Mouse (Mus musculus): Measurements from ENCODE around the gene Polr2h.

Gene Polr2h

DNA sequence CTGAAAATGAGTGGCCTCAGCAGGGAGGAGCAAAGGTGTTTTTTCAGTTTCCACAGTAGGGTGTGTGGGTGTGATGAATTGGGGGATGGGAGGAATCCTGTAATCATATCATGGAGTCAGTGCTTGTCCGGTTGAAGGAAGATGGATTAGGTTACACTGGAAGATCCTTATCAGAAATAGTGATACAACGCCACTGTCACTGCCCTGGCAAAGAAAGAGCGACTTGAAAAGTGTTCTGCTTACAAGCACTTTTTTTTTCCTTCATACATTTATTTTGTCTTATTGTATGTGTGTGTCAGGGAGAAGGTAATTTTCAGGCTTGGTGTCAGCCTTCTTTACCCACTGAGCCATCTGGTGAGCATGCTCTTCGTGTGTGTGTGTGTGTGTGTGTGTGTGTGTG is 5.3 kb downstream of the Polr2h start:
- no peak for DNase-seq (ENCODE audit: low spot score)

DNA sequence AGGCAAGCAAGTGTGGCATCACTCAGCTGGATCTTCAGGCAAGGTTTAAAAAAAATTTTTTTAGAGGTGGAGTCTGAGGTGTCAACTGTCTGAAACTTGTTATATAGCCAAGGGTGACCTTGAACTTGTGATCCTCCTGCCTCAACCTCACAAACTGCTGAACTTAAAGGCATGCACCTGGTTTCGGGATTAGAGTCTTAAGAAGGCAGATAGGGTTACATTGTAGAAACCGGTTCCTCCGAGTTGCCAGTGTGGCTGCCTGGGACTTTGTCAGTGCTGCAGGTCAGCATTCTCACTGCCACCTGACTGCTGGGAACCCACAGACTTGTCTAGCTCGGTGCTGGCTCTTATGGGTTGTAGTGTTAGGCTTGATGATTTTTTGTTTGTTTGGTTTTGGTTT is 5.8 kb downstream of the Polr2h start:
- DNase-seq (ENCODE audit: low spot score) = no peak

DNA sequence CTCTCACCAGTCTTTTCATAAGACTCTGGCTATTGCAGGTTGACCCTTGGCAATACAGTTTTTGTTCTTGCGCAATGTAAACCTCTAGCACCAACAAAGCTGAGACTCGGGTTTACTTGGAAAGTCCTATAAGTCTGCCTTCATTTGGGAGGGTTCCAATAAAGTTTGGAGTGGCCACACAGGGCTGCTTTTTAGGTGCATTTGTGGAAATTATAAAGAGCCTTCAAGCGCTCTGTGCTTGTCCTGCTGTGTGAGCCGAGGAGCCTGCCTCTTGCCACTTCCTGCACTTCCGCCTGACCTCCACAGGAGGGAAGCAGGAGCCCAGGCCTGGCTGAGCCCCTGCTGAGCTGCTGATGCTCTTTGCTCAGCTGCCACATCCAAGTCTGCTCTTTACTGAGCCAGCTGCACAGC is 6.9 kb downstream of the Polr2h start:
- peak; percentile 61 for DNase-seq (ENCODE audit: low spot score)

DNA sequence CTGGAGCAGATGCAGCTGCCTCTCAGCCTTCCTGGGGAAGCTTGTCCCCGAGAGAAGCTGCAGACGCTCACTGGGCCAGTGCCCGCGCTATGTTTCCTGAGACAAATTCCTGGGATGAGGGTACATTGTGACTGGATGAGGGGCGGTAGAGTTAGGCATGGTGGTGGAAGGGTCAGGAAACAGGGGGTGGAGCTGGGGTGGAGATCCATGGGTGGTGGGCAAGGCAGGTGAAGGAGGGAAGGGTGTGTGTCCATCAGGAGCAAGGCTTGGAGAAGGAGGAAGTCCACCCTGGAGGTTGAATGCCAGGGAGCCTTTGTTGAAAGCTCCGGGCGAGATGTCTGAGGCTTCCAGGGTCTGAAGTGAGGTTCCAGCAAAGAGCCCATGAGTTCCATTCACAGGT is 7.9 kb downstream of the Polr2h start:
- DNase-seq (ENCODE audit: low spot score) = no peak

DNA sequence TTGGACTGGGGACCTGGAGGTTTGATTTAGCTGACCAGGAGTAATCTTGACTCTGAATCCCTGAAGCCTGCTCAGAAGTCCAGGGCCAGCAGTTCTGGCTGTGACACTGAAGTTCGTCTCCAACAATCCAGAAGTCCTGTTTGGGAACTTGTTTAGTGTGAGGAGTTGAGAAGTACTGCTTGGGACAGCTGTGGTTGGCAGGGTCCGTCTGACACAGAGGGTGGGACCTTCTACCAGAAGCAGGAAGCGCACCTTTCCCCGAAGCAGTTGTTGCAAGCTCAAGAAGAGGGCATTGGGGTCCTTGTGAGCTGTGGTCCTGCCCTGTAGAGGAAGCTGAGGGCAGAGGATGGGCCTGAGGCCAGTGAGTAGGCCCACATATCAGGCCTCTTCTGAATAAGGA is 8.3 kb downstream of the Polr2h start:
- no peak for DNase-seq (ENCODE audit: low spot score)

DNA sequence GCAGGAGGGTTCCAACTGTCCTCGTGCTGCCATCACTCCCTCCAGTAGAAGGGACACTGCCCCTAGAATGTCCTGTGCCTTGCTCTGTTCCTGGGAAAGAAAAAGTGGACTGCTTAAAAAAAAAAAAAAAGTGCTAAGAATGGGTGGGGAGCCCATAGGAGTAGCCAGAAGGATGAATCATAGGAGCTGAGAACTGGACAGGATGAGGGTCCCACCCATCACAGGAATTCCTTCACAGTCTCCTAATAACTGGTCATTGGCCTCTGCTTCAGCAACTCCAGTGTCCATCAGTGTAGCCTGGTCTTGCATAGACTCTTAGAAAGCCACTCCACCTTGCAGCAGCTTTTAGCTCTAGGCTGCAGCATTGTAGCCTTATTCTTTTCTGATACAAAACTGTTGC is 8.9 kb downstream of the Polr2h start:
- no peak for DNase-seq (ENCODE audit: low spot score)

DNA sequence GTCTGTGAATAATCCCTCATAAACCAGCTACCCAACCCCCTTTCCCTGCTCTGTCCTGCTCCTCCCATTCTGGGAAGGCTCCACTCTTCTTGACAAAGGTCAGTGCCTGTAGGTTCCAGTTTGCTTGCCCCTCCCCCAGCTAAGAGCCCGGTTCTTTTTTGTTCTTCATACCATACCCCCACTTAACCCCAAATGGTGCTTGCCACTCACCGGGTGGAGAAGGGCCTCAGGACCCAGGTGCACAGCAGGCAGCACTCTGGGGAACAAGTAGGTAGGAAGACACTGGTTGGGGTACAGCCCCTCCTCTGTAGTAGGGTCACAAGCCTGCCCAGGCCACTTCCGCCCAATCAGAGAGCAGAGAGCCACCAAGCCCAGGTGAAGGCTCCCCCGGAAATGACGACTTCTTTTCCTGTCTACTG is 12.8 kb downstream of the Polr2h start:
- DNase-seq (ENCODE audit: low spot score) = no peak

DNA sequence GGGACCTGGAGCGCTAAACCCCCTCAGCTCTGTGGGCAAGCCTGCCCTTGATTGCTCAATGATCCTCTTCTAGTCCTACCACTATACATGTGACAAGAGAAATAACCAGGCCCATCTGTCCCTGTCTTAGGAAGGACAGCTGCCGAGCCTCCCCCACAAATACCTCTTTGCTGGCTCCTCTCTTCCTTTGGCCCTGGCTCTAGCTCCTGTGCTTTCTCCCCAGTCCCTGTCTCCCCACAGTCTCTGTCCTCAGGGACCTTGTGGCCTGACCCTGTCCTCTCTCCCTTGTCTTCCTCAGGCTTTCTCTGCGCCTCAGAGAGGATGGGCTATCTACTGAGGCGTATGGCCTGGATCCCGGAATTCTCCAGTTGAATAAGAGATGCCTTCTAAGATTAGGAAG is 14.2 kb downstream of the Polr2h start:
- no peak for DNase-seq (ENCODE audit: low spot score)

DNA sequence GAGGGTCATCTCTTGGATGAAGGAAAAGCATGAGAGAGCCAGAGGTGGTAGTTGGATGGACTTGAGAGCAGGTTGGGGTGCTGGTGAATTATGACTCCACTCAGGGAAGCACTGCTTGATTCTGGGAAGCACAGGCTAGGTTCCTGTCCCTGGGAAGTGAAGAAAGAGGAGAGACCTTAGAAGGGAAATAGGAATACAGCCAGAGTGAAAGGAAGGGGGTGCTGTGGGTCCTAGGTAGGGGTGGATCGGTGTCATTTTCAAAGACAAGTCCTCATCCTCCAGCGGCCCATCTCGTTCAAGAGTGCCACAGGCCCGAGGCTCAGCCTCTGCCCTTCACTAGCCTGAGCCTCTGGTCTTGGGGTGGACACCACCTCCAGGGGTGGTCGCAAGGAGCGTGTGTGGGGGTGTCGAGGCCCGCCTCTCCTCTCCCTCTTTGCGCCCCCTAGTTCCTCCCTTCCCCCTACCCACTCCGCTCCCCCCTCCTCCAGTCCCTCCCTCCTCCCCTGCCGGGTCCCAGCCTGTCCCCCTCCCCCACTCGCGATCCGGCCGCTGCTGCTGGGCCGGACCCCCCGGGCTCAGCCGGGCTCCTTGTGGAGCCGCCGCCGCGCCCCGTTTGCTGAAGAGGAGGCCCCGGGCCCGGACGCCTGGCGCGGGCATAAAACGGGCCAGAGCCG is 14.9 kb downstream of the Polr2h start:
- DNase-seq (ENCODE audit: low spot score) = no peak

DNA sequence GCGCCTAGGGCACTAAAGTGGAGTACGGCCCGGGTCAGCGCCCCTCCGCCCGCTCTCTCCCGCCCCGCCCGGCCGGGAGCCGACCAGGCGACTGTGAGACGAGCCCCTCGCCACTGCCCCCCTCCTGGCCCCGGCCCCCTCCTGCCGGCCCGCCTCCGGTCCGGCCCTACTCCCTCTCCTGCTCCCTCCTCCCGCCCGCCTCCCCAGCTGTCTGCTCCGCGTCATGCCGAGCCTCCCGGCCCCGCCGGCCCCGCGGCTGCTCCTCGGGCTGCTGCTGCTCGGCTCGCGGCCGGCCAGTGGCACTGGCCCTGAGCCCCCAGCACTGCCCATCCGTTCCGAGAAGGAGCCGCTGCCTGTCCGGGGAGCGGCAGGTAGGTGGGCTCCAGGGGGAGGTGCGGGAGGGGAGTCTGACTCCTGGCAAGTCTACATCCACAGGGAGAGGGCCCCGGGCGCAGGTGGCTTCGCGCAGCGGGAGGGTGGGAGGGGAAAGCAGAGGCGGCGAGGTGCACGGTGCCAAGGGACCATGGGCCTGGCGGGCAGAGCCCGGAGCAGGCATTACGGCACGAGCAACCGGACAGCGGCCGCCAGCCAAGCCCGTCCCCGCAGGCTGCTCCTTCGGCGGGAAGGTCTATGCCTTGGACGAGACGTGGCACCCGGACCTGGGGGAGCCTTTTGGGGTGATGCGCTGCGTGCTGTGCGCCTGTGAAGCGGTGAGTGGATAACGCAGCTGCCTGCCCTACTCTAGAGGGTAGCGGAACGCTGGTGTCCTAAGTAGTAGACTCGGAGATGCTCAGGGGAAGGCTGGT is 15.7 kb downstream of the Polr2h start, which contains the start of gene Chrd:
Gene Chrd (plus strand): TSS at position 203 of the 806 bp plus-strand sequence.
- DNase-seq (ENCODE audit: low spot score) = peak; percentile 51

DNA sequence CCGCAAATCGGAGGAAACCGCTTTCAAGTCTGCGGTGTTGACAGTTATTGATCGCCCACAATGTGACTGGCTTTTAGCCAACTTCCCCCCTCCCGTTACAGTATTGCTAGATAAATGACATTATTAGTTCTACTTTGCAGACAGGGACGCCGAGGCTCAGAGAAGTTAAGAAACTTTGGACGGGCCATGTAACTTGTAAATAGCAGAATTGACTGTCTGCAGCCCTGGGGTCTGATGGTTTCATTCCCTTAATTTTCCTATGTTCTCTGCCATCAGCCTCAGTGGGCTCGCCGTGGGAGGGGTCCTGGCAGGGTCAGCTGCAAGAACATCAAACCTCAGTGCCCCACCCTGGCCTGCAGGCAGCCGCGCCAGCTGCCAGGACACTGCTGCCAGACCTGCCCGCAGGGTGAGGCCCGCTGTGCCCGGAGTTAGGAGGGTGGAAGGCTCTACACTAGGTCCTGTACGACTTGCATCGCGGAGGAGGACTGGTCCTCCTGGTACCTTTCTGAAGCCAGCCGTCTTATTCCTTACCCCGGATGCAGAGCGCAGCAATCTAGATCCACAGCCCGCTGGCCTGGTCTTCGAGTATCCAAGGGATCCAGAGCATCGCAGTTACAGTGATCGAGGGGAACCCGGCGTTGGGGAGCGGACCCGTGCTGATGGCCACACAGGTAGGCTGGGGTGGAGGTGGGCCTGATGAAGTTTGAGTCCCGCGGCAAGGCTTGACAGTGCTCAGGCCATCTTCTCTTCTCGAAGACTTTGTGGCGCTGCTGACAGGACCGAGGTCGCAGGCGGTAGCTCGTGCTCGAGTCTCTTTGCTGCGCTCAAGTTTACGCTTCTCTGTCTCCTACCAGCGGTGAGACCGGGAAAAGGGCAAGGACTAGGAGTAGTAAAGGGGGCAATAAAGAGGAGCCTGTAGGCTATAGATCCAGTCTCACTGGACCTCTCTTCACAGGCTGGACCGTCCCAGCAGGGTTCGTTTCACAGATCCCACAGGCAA is 16.6 kb downstream of the Polr2h start, which contains the start of gene Thpo:
Gene Thpo (minus strand): TSS at position 781 of the 1,000 bp plus-strand sequence.
- no peak for DNase-seq (ENCODE audit: low spot score)

DNA sequence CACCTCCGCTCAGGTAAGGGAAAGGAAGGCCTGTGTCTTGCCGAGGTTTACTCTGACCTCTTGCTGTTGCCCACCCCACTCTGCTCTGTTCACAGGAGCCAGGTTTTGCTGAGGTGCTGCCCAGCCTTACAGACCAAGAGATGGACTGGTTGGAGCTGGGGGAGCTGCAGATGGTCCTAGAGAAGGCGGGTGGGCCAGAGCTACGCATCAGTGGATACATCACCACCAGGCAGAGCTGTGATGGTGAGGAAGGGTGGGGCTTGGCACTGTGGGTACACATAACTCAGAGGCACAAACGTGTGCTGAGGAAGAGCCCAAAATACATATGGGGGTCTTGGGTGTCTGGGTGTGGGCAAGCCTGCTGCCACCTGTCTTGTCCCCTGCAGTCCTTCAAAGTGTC is 18.2 kb downstream of the Polr2h start:
- DNase-seq (ENCODE audit: low spot score) = no peak

DNA sequence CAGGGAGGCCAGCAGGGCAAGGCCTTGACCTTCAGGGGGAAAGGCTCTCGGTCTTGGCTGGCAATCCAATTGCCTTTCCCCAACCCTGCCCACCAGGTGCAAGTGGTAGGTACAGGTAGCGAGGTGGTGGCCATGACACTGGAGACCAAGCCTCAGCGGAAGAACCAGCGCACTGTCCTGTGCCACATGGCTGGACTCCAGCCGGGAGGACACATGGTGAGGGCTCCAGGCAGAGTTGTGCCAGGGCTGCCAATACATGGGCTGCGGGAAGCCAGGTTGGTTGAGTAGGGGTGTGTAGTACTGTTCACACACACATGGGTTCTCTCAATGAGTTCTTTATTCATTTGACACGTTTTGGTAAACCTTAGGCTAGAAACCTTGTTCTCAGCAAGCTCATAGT is 18.7 kb downstream of the Polr2h start:
- DNase-seq (ENCODE audit: low spot score) = no peak

DNA sequence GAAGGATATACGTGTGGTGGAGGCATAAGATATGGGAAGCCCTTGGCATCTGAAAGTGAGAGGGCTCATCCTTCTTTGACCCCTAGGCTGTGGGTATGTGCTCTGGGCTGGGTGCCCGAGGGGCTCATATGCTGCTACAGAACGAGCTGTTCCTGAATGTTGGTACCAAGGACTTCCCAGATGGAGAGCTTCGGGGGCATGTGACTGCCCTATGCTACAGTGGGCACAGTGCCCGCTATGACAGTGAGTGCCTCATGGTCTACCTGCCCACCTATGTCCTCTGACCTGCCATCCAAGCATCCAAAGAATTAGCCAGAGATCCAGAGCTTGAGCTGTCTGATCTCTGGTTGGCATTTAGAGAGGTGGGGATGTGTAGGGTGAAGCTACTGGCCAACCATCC is 19.4 kb downstream of the Polr2h start:
- no peak for DNase-seq (ENCODE audit: low spot score)

DNA sequence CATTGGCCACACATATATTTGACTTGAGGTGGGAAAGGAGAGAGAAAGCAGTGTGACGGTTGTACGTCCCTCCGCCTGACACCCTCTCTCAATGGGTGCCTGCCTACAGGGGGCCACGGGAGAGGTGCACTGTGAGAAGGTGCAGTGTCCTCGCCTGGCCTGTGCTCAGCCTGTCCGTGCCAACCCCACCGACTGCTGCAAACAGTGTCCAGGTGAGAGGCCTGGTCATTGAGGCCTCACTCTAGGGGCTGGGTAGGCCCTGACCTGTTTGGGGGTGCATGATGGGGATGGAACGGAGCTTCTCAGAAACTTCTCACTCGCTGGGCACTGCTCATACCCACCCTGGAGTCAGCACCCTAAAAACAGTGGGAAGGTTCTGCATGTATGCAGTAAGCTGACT is 22.4 kb downstream of the Polr2h start:
- no peak for DNase-seq (ENCODE audit: low spot score)

DNA sequence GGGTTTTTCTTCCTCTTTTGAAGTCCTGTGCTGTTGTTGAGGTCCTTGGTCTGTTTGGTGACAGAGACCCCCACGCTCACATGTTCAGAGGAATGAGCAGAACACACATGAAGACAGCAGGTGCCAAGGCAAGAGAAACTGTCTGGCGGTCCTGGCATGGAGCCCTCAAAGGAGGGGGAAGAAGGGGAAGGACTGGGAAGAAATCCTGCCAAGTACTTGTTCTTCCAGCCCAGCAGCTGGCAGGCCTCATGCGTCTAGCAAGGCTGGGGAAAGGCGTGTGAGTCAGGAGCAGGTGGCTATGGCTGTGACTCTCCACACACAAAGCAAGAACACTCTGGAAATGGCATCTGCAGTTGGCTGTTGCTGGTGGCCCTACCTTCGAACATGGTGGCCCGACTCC is 29.2 kb downstream of the Polr2h start:
- peak; percentile 69 for DNase-seq (ENCODE audit: low spot score)

DNA sequence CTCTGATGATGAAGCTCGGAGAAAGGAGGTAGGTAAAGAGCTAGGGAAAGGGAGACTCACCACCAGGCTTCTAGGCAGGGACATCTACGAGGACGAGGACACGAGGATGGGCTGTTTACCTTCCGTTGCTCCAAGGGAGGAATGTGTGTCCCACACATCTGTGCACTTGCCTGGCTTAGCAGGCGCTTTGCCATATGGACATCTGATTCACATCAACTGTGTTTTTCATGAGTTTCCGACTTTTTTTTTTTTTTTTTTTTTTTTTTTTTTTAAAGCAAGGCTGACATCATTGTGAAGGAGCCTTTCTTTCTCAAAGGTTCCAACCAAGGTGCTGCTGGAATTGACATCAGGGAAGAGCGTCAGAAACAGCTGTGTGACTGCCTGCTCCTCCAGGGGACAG is 33.1 kb downstream of the Polr2h start:
- DNase-seq (ENCODE audit: low spot score) = no peak

DNA sequence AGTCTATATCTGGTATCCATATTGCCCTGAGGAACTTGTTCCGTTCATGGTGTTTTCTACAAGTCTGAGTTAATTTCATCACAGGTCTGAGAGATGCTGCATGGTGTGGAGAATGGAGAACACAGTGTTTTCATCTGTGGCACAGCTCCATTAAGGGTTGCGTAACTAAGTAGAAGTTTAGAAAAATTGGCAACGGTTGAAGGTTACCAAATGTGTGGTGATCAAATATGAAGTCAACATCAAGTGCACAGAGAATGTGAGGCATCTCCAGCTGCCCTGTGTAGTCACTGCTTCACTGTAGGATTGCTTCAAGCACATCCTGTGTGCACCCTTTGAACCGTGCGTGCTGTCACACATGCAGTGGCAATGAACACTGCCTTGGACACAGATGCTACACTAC is 38.6 kb downstream of the Polr2h start:
- DNase-seq (ENCODE audit: low spot score) = peak; percentile 61

DNA sequence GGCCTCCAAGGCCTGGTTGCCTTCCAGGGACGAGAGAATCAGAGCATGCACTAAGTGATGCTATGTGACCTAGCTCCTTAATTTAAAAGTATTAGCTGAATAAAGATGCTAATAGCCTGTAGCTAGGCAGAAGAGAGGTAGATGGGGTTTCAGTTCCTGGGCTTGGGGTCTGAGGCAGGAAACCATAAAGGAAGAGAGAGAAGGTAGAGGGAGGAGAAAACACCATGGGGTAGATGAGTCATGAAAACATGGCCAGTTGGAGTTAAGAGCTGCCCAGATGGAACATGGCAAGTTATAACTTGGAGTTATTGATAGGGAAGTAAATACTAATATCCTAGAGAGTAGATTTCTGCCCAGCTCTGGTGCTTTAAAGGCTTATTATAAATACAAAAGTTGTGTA is 39.9 kb downstream of the Polr2h start:
- no peak for DNase-seq (ENCODE audit: low spot score)

DNA sequence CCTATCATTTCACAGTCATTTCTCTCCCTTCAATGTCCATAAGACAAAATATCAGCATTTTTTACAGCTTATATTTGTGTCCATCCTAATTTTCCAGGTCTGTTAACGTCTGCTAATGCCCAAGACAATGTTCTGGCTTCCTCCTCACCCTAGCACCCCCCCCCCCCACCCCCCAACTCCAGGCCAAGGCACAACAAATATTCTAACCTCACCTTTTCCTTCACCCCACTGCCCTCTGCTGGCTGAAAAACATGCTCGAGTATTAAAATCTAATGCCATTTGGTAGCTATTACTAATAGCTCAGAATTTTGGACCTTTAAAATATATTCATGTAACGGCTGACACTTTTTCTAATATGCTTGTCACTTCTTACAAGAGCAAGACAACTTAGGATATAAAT is 44.2 kb downstream of the Polr2h start:
- peak; percentile 65 for DNase-seq (ENCODE audit: low spot score)

DNA sequence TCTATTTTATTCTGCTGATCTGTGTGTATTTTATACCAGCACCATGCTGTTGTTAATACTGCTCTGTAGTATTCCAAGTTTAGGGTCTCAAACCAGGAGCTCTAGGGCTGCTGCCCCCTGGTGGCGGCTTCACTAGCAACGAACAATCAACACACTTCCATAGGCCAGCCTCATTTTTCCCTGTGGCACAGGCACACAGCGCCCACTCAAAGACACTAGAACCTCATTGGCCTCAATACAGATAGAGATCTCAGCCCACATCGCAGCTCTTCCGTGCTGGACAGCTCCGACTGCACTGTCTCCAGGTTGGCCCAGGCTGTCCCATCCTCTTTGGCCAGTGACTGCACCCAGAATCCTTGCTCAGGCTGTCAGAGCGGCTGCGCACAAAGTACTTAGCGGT is 47.8 kb downstream of the Polr2h start:
- peak; percentile 31 for DNase-seq (ENCODE audit: low spot score)
